In genomic region chrX:60892801-60893681, GRCm38 (mm10) we compare ENCODE assay signal across 8 mouse cellular contexts. TPM values are rescaled to one million over a fixed set of nuclear protein-coding genes. Genes with fewer than 3 reads are reported as not detected.
DNase-seq lines count a peak whose midpoint lies in the region; ATAC-seq and TF ChIP-seq lines count a peak whose summit lies in the region.

TSS of gene Sox3 (minus strand) at chrX:60893430.

- intact Hi-C loops in gastrocnemius, adult 2 months (cut with DNase I), result no loop called here

- 18% methylated on average over 65 of the region's 92 CpGs for WGBS in limb, embryonic 11.5 days

- no peaks in the 10 kb centered on the region for H3K4me1 ChIP-seq in limb, embryonic 11.5 days (ENCODE audit: control insufficient read depth, insufficient read depth, low read length)

- H3K9ac ChIP-seq in limb, embryonic 11.5 days (ENCODE audit: low read length), result no peak within 1 kb of the TSS

- DNase-seq in gastrocnemius, adult 2 months, result no peak
- no peak for DNase-seq in gastrocnemius, adult 18-20 months (ENCODE audit: low spot score)
- DNase-seq in ovary, postnatal 36 days (ENCODE audit: low spot score), result peak; percentile 17
- DNase-seq in ovary, adult 18-20 months (ENCODE audit: low spot score), result no peak
- peak; percentile 47 for DNase-seq in limb, embryonic 11.5 days (ENCODE audit: low spot score)
- DNase-seq in retina, embryonic 14.5 days (ENCODE audit: low spot score), result peak; percentile 72
- DNase-seq in layer of hippocampus, adult 8-10 months (ENCODE audit: low spot score in 2 of 2), result no peak
- no peak for DNase-seq in lung, postnatal 10 days

- no peak for TF ChIP-seq CTCF in gastrocnemius, adult 2 months (IDR thresholded peaks at IDR 0.05)

- no peak for ATAC-seq in limb, embryonic 11.5 days (ENCODE audit: insufficient number of reproducible peaks, low FRiP score, low TSS enrichment, low read depth)

- peaks cover 63% of the 10 kb centered on the region for H3K27me3 ChIP-seq in limb, embryonic 11.5 days (ENCODE audit: control insufficient read depth, insufficient read depth, low read length)

- H3K9me3 ChIP-seq in limb, embryonic 11.5 days (ENCODE audit: control insufficient read depth, low read length), result 0 out of 2 replicates have a peak, but pooled peaks cover 3% of the 10 kb centered on the region

- H3K4me3 ChIP-seq in gastrocnemius, adult 2 months, result peak within 1 kb of the TSS; percentile 65
- H3K4me3 ChIP-seq in limb, embryonic 11.5 days (ENCODE audit: low read depth, low read length), result peak within 1 kb of the TSS; percentile 24

- H3K27ac ChIP-seq in gastrocnemius, adult 2 months, result no peak within 1 kb of the TSS
- no peak within 1 kb of the TSS for H3K27ac ChIP-seq in limb, embryonic 11.5 days (replicated peaks; ENCODE audit: low read depth, low read length)

- peak within 1 kb of the TSS; percentile 56 for H3K4me2 ChIP-seq in limb, embryonic 11.5 days (ENCODE audit: low read depth, severe bottlenecking)

- H3K36me3 ChIP-seq in limb, embryonic 11.5 days (ENCODE audit: control insufficient read depth, insufficient read depth, low read length), result no peaks in the 10 kb centered on the region

RNA-seq across cellular contexts. Expression of gene Sox3, which starts in this region (rescaled TPM):
- not detected for total RNA-seq in gastrocnemius, adult 2 months (2021)
- not detected for total RNA-seq in gastrocnemius, adult 18-20 months (2021)
- 0.14 TPM in 1 of 2 replicates, not detected in the other for polyA plus RNA-seq in limb, embryonic 11.5 days (2014; fragmentation: Nextera tagmentation; extraction: Ambion mirVana)
- under 1 TPM; 0.64 to 0.98 (median 0.80) TPM for total RNA-seq in layer of hippocampus, adult 8-10 months (2022)

Comparison
In these comparisons a context has a peak if more than half of its experiments do, and no peak if none do; other contexts are left out.
1. DNase-seq: peak in ovary, postnatal 36 days (single experiment) and retina, embryonic 14.5 days (single experiment); none in gastrocnemius, adult 2 months (single experiment), gastrocnemius, adult 18-20 months (single experiment), ovary, adult 18-20 months (single experiment), layer of hippocampus, adult 8-10 months (0 of 2) and lung, postnatal 10 days (single experiment).
2. Peak in DNase-seq, H3K4me3 ChIP-seq and H3K4me2 ChIP-seq in limb, embryonic 11.5 days; RNA of the gene not detected or under 1 TPM.